Mouse (Mus musculus): ENCODE results near the gene Psmc1.

DNA sequence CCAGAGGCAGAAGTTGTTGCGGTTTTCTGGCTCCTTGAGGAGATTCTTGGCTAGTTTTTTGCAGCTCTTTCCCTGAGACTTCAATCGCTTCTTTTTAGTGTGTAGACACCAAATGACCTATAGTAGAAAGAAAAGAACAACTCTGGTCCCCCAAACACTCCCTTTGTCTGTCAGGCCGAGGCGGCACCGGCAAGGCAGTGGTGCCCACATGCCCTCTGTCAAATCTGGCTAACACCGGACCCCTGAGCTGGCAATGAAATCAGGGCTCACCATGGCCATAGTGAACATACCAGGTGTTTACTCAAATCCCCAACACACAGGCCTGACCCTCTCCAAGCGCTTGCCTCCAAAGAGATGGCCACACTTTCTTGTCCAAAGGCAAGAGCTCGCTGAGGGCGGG lies 21.2 kb downstream of the Psmc1 start:
- no peak for TF ChIP-seq CTCF (IDR thresholded peaks at IDR 0.05; ENCODE audit: insufficient read depth, low read depth, low read length)
- no peak for TF ChIP-seq POLR2A (IDR thresholded peaks at IDR 0.05; ENCODE audit: insufficient read depth, low read depth, low read length)

Measured in olfactory bulb, adult 2 months (tissue).